Mouse (Mus musculus): Measurements from ENCODE around the gene Zfp263. TPM values are rescaled to one million over a fixed set of nuclear protein-coding genes. Genes with fewer than 3 reads are reported as not detected.

Zfp263 gene
- 1 to 10 TPM in 1 of 2 experiments, under 1 TPM in 1; 0.77 to 7.3 TPM for polyA plus RNA-seq (2012; fragmentation: generic; extraction: Trizol)

DNA sequence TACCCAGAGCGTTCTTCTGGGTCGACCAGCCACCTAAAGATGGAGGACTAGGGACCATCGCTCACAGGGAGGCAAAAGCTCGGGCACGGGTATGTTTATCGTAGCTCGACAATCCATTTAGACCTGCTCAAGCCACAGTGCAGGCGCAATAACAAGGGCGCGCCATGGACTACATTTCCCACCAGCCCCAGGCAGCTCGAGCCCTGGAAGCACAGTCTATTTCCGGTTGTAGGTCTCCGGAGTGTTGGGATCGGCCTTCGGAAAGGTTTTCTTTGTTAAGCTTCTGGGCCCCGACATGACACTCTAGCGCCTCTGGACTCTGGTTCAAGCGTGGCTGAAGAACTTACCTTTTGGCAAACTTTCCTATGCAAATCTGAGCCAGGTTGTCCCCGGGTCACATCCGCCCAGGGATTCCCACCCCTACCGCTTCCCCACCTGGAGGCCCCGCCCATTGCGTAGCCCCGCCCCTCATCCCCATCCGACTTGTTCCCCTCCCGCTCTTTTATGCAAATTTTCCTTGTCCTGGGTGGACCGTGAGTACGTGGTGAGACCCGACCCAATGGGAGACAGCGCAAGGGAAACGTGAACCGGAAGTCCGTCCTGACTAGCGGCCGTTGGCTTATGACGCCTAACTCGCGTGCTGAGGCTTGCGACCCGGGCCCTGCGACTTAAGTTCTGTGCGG is at the start of gene Zfp263:
Gene Zfp263 (plus strand): TSS at position 591 of the 683 bp plus-strand sequence.

GRCm38 (mm10) chr16:3717980-3718379 is 25.9 kb upstream of the Zfp263 start, which contains the start of gene Mefv:
TSS of gene Mefv (minus strand) at chr16:3718097.

Other genes with a start within 250 kb of the Zfp263 start
- gene Olfr161, start 153.1 kb upstream of the Zfp263 start, polyA plus RNA-seq (2012; fragmentation: generic; extraction: Trizol), result not detected
- not detected for gene Mefv, start 26.0 kb upstream of the Zfp263 start, polyA plus RNA-seq (2012; fragmentation: generic; extraction: Trizol)
- gene Olfr15, start 86.8 kb downstream of the Zfp263 start, polyA plus RNA-seq (2012; fragmentation: generic; extraction: Trizol), result not detected
- under 1 TPM; 0.02 to 0.63 TPM for gene Zfp174, start 103.2 kb downstream of the Zfp263 start, polyA plus RNA-seq (2012; fragmentation: generic; extraction: Trizol)
- 10 to 100 TPM; 13.1 to 48.9 TPM for gene Naa60, start 128.3 kb downstream of the Zfp263 start, polyA plus RNA-seq (2012; fragmentation: generic; extraction: Trizol)
- gene Zfp597, start 140.5 kb downstream of the Zfp263 start, polyA plus RNA-seq (2012; fragmentation: generic; extraction: Trizol), result under 1 TPM; 0.19 to 0.91 TPM
- gene Gm20695, start 140.6 kb downstream of the Zfp263 start, polyA plus RNA-seq (2012; fragmentation: generic; extraction: Trizol), result under 1 TPM in 1 of 2 experiments, not detected in 1; 0.25 TPM
- gene 1700037C18Rik, start 164.6 kb downstream of the Zfp263 start, polyA plus RNA-seq (2012; fragmentation: generic; extraction: Trizol), result 1 to 10 TPM; 7.9 to 9.3 TPM
- gene Cluap1, start 164.7 kb downstream of the Zfp263 start, polyA plus RNA-seq (2012; fragmentation: generic; extraction: Trizol), result 10 to 100 TPM in 1 of 2 experiments, 1 to 10 TPM in 1; 2.3 to 15.8 TPM
- 1 to 10 TPM; 1.1 TPM for gene Nlrc3, start 232.5 kb downstream of the Zfp263 start, polyA plus RNA-seq (2012; fragmentation: generic; extraction: Trizol)

Measured in C3H10T1/2 (cell line).